Mouse (Mus musculus) gastrocnemius, postnatal 14 days (tissue): ENCODE measurements at regions not wholly inside any gene's neighbourhood (a gene's known extent, or its start where the extent isn't known, plus 50 kb on each side); places are given as distances from the start of the nearest gene placed in this dataset.

Experiments
- DNase-seq: peaks from one replicate; pipeline ENCODE4 v3.0.0; 2021; ENCODE audit warnings: mixed read lengths
- intact Hi-C: fragments of 180-260 bp; cut with DNase I; formaldehyde crosslinking; loops from one replicate; pipeline ENCODE4 v1.15.1; 2025; ENCODE audit warnings: low total_unique reads

DNA sequence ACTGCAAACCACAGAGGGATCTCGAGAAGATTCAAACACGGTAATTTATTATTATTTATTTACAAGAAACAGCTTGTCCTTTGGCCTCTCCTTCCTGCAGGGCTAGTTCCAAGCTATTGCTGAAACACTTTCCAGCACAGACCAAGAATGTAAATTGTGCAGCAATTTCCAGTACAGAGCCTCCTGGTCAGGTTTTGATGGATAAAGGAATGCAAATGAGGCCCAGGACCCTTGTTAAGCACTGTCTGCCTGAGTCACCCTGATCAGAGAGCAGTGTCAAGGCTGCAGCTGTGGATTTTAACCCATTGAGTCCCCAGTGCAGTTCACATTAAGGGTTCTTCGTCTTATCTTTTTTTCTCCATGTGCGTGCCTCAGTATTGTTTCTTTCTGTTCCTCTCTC lies 142.3 kb upstream of the Zkscan2 start:
- DNase-seq = no peak
- intact Hi-C loops = no loop called here

DNA sequence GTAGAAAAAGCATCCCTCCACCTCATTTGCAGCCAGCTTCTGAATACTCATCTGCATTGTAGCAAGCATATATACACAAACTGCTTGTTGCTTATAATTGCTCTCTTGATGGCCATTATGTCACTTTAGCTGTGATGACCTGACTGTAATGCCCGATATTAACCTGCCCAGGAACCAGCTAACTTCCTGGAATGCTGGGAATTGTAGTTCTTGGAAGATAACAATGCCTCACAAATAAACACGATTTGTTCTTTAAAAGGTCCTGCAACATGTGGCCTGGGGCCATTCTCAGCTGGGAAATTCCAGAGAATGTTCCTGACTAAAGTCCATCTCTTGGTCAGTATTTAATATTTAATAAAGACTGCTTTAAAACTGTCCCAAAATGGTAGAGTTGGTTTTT lies 143.2 kb upstream of the Zkscan2 start:
- intact Hi-C loops = no loop called here

DNA sequence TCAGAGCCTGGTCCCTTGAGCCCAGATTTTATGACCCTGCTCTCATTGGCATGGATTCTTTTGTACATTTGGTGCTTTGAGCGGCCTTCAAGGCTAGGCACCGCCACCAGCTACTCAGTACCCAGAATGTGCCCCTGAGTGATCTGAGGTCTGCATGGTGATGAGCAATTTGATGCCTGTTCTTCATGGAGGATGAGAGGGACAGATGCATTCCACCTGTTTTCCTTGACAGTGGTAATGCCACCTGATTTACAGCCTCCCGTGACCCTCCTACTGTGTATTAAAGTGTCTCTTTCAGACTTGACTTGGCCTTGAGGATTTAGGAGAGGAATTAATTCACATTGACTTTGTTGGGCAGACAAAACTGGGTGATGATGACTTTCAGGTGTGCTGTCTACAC lies 145.3 kb upstream of the Zkscan2 start:
- no peak for DNase-seq
- intact Hi-C loops = no loop called here

More for the DNA sequence above, 143.2 kb upstream of the Zkscan2 start:
- no peak for DNase-seq

DNA sequence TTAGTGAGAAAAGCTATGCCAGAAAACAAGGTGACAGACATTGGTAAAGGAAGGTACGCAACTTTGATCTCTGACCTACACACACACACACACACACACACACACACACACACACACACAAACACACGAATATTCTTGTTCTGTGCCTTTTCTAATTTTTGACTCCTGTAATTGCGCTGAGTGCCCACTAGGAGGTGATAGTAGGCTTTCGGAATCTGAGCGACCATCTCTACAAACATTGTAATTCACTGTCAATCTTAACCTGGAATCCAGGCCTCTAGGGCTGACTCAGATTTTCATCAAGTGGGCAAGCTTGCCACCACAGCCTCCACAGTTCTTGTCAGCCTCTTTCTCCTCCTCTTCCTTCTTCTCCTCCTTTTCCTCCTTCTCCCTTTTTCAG lies 165.2 kb upstream of the Zkscan2 start:
- intact Hi-C loops = no loop called here
- DNase-seq = no peak

DNA sequence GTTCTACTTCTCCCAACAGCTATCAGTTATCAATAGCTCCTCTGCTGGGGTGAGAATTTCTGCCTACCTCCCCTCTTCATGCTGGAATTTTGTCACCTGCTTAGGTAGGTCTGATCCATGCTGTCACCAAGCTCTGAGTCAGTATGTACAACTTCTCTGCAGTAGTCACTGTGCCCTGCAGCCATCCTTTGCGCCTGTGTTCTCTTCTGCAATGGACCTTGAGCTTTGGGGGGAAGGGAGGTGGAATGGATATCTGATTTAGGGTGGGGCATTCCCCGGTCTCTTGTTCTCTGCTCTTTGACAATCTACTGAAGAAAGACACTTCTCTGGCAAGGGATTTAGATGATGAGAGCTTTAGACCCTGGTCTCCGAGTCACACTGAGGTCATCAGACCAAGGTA lies 184.5 kb upstream of the Zkscan2 start:
- no peak for DNase-seq
- intact Hi-C loops = no loop called here

DNA sequence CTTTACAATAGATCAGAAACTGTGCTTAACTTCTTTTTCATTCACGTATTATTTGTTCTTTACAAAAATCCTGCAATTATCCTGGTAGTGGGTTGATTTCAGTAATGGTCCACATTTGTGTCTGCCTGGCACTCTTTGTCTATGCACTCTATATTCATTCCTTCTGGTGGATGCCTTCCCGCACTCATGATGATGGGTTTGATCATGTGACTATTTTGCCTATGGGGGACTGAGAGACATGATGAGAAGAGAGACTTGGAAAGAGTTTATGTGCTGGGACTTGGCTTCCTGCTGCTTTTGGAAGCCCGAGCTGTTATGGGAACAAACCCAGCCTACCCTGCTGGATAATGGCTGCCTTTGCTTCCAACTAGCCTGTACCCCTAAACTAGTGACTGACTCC lies 186.3 kb upstream of the Zkscan2 start:
- no peak for DNase-seq
- intact Hi-C loops = no loop called here

DNA sequence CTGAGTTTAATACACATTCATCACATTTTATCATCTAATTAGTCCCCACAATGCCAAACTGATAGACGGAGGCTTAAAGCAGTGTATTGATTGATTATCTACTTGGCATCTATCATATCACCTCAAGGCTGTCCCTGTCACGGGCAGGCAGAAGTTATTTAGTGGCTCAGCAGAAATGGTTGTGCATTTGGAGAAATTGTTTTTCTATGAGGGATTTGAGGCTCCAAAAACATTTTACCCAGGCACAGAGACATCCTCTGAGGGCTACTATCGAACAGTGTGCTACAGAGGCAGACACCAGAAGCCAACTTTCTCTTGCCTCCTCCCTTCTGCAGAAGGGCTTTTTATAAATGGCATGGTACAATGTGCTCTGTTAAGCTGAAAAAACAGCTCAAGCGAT lies 230.8 kb upstream of the Zkscan2 start:
- intact Hi-C loops = no loop called here
- no peak for DNase-seq

DNA sequence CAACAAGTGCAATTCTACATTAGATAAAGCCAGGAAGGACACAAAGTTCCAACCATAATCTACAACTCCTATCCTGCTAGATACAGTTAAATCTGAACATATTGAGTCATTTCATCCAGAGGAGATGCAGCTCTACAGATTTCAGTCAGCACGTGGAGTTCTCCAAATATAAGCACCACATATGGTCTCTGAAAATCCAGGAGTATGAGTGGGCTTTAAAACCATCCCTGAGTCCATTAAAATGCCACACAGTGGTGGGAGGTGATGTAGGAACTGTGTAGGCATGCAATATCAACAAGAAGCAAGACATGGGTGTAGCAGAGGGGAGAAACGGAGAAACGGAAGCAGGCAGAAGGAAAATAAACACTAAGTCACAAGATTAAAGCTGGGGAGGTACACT lies 232.8 kb upstream of the Zkscan2 start:
- no peak for DNase-seq
- intact Hi-C loops = no loop called here

DNA sequence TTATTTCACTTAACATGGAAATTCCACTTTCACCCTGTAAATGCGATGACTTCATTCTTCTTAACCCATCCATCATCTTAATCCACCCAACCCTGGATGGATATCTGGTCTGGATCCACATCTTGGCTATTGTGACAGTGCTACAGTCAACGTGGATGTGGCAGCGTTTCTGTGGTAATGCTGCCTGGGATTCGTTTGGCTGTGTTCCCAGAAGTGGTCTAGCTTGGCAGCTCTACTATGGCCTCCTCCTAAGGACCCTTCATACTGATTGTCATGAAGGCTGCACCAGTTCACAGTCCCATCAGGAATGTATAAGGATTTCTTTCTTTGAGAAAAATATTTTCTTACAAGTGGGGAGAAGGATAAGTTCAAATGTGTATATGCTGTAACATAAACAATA lies 234.7 kb upstream of the Hs3st4 start:
- intact Hi-C loops = no loop called here
- no peak for DNase-seq

DNA sequence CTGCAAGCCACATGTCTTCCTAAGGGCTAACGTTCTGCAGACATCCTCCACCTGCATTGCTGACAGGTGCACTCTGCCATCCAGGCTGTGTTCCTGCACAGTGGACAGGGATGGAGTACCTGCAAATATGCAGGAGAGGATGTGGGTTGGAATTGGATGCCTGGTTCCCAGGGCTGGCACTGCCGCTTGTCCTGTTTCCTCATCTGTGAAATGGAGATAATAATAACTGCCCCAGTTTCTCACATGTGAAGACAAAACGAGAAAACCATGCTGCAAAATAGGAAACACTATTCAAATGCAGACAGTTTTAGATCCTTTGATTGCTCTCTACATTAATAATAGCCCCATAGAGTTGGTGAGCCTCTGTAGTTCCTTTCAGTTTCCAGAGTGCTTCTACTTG lies 229.4 kb upstream of the Hs3st4 start:
- no peak for DNase-seq
- intact Hi-C loops = no loop called here

DNA sequence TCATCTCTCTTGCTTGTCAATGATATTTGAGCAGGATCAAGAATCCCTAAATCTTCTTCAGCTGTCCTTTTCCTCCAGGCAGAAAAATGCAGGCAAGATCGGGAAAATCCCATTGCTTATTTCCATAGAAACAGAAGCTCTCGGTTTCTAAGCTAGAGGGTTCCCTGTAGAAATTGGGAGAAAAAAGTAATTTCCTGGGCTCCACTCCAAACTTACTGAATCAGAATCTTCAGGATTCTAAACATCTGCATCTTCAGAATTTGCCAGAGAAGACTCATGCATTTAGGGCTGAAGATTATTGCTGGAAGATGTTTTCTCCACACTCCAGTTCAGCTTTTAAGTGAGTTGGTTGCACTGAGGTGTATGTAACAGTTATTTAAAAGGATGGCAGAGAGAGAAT lies 187.6 kb upstream of the Hs3st4 start:
- intact Hi-C loops = no loop called here
- no peak for DNase-seq

DNA sequence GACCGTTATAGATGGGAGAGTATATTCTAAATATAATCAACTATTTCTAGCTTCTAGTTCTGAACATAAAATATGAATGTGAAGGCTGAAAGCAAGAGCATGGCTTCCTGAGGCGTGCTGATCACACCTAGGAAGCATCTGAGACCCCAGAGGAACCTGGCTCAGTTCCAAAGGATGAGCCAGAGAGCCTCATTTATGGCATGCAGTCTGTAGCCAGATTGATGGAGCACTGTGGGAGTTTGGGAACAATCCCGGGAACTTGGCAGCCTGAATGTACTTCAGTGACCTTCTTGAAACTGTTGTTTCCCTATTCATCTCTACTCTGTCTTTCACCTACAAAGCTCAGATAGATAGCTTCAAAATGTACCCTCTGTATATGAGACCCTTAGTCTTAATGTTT lies 186.6 kb upstream of the Hs3st4 start:
- intact Hi-C loops = no loop called here
- no peak for DNase-seq

DNA sequence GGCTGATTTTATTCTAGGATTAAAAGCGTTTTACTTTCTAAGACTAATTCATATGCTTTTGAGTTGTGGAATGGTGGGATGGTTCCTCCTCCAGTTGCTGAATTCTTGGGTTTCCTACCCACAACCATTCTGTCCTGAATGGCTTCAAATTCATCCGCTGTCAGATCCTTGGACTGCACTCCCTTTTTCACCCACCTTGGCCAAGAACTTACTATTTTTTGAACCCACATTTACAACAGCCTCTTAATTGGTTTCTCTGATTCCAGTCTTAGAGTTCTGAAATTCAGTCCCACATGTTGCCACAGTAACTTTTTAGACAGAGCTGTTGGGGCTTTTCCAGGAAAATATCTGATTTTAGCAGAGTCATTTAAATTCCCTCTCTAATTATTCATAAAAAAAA lies 177.0 kb upstream of the Hs3st4 start:
- intact Hi-C loops = no loop called here
- no peak for DNase-seq

DNA sequence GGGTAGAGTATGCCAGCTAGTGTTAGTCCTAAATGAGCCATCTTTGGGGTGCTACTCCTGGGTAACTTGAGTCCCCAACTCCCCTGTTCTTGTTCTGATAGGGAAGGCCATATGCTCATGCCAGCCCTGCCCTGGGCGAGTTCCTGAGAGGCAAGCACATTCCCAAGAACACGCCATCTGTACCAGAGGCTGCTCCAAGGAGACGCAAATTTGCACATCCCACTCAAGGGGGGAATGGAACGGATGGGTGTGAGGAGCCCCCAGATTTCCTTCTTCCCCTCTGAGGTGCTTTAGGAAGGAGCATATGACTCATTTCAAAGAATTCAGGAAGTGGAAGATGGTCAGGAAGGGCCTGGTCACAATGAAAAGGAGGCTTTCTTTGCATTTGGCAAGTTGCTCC lies 158.7 kb upstream of the Hs3st4 start:
- no peak for DNase-seq
- intact Hi-C loops = no loop called here

DNA sequence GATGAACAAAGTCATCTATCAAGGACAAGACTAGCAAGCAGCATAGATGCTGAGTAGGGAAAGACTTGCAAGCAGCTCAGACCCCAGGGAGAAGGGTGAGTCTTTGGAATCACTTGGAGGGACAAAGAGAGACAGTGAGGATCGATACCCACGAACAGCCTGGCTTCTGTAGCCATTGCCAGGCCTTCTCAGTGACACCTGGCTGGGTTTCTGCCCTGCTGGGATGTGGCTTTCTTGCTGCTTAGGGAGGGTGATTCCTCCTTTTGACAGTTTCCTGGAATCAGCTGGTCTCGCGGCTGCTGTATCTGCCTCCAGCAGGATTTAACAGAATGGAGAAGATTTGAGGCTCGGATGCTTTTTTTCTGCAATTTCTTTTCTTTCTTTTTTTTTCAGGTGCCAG lies 156.3 kb upstream of the Hs3st4 start:
- intact Hi-C loops = no loop called here
- DNase-seq = no peak

DNA sequence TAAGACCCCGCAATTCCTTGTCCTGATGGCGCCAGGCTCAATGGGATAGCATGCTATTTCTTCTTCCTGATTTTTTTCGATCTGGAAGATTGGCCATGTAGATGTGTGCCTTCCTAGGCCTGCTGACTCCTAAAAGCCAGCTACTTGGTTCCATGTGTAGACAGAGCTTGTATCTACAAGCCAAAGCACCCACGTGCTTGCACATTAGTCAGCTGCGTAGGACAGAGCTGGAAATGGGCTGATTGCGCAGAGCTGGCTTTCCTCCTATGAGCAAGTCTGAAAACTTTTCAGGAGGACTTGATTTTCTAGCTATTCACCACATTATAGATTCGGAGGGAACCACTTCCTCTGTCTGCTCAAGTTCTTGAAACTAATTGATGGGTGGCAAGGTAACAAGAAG lies 140.1 kb upstream of the Hs3st4 start:
- intact Hi-C loops = no loop called here
- no peak for DNase-seq

DNA sequence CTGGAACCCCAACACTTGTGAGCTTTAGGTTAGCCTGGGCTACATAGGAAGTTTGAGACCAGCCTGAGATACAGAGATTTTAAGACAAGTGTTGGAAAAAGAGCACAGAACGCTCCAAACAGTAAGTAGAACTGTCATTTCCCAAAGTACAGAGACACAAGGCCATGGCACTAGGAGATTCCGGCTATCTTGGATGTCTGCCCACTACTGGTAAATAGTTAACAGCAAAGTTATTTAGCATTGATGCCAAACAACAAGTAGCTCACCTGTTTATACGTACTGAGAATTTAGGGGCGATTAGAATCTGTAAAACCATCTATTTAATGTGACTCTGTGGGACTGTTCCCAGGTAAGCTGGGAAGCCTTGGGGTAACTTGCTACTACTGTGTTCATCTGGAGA lies 135.6 kb upstream of the Hs3st4 start:
- DNase-seq = no peak
- intact Hi-C loops = no loop called here

DNA sequence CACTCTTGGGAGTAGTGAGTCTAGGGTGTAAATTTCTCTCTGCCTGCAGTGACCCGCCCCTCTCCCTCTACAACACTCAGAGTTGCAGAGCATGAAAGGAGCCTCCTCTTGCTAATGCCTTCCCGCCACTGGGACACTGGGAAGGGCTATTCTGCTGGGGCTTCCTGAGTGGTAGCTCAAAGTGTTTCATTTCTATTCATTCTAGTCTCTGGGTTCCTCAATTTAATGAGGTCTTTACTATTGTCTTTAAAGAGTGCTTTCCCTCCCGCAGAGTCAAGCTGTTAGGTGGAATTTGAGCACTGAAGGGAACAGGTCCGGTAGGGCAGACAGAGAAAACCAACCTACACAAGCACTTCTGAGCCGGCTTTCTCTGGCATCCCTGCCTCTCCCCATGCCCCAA lies 134.0 kb upstream of the Hs3st4 start:
- no peak for DNase-seq
- intact Hi-C loops = no loop called here

DNA sequence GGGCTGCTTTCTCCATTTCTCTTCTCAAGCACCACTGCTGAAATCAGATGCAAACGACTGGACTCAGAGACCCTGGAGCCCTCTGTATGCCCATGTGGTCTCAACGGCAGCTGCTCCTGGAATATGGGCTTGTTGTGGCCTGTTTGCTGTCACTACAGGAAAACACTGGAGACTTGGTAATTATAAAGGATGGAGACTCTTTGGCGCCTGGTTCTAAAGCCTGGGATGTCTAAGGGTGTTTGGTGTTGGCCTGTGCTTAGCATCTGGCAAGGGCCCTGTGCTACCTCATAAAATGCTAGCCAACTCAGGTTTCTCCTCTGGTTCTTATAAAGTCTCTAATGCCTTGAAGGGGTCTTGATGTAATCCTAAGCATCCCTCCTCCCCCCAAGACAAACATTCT lies 133.4 kb upstream of the Hs3st4 start:
- no peak for DNase-seq
- intact Hi-C loops = no loop called here

DNA sequence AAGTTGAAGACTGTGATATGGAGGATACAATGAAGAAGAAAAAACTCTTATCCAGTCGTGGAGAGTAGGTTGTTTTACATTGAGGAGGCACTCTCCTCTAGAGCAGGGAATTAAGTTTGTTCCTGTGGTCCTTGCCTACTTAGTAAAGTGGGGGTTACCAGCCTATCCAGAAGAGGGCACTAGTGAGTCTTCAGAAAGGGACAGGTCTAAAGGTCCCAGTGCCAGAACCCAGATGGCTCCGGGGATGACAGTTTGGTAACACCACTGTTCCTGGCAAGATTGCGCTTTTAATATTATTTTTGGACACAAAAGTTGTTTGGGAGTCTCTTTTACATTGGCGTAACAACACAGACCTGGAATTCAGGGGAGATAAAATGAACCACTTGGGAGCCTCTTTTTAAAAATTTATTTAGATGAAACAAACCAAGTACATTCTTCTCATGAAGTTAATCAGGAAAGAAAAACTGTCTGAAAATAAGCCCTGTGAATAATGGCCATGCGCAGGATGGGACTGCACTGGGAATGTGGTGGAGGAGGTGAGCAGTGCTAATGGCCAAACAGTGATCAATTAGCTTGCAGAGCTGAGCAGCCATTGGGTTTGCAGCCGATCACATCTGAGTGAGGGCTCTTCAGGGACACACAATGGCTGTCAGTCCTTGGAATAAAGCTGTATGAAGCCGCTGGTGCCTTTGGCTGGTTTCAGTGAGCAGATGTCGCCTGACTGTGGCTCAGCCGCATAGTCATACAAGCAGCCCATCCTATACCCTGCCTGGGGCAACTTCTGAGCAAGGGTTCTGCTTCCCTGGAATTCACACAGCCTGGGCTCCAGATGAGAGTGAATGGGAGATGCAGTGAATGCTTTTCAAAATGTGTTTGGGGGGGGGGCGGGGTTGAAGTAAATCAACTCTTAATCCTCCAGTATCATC lies 132.1 kb upstream of the Hs3st4 start:
- DNase-seq = no peak
- intact Hi-C loops = no loop called here

DNA sequence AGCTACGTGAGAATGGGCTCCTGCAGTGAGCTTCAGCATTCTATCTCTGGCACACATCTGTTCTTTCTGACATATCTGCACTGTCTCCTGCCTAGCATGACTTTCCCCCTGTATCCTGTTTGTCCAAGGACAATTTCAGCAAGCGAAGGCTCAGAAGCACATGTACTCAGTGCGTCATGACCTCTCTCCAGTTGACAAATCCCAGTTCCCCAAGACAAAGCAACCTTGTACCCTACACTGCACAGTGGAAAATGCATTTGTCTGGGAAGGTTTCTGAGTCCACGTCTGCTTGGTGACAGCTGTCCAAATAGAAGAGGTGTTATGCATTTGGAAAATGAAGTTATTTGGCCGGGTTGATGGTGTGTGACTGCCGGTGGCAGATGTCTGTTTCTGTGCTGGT lies 125.1 kb upstream of the Hs3st4 start:
- intact Hi-C loops = no loop called here
- no peak for DNase-seq

DNA sequence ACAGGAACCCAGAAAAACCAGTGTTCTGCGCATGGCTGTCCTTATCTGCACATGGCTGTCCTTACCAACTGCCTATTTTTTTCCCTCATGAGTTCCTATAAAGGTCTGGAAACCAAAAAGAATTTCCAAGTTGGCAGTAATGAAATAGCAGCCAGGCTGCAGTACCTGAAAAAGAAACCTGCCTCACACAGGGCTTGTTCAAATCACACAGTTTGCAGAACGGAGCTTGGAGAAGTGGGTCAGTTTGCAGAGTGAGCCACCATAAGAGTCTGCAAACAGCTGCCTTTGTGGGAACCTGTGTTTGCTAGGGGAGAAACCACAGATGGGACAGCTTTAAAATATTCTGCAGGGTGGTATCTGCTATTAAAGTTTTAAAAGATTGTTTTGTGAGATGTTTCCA lies 121.0 kb upstream of the Hs3st4 start:
- intact Hi-C loops = no loop called here
- DNase-seq = no peak
